Mouse (Mus musculus) mesoderm, embryonic 11.5 days (tissue): Measurements from ENCODE around the gene Slc9a3r1.

Experiments used
- DNase-seq: peaks from one replicate; pipeline ENCODE4 v3.0.0-alpha.2; 2012; ENCODE audit warnings: low read depth, low spot score

Slc9a3r1 gene

GRCm38 (mm10) chr11:115162205-115162601 is 938 bp upstream of the Slc9a3r1 start:
- no peak for DNase-seq

- peak; percentile 66 for DNase-seq
These were observed 518 bp downstream of the Slc9a3r1 start for GRCm38 (mm10) chr11:115163568-115164150.

GRCm38 (mm10) chr11:115164341-115164975 is 1.3 kb downstream of the Slc9a3r1 start:
- peak; percentile 74 for DNase-seq

- peak; percentile 40 for DNase-seq
These were observed 1.8 kb downstream of the Slc9a3r1 start for GRCm38 (mm10) chr11:115164976-115165374.

GRCm38 (mm10) chr11:115166776-115167175 is 3.6 kb downstream of the Slc9a3r1 start:
- DNase-seq = no peak

- DNase-seq = no peak
These were observed 4.6 kb downstream of the Slc9a3r1 start for GRCm38 (mm10) chr11:115167631-115168249.

- DNase-seq = no peak
These were observed 6.3 kb downstream of the Slc9a3r1 start for GRCm38 (mm10) chr11:115169430-115169829.

GRCm38 (mm10) chr11:115171125-115171524 is 8.0 kb downstream of the Slc9a3r1 start:
- DNase-seq = no peak

GRCm38 (mm10) chr11:115172825-115173287 is 9.7 kb downstream of the Slc9a3r1 start:
- peak; percentile 45 for DNase-seq

- no peak for DNase-seq
These were observed 10.6 kb downstream of the Slc9a3r1 start for GRCm38 (mm10) chr11:115173549-115174339.

GRCm38 (mm10) chr11:115176399-115177190 is 13.5 kb downstream of the Slc9a3r1 start:
- DNase-seq = no peak

- DNase-seq = no peak
These were observed 14.5 kb downstream of the Slc9a3r1 start for GRCm38 (mm10) chr11:115177559-115178195.

- no peak for DNase-seq
These were observed 15.6 kb downstream of the Slc9a3r1 start for GRCm38 (mm10) chr11:115178766-115179165.

GRCm38 (mm10) chr11:115179191-115179590 is 16.1 kb downstream of the Slc9a3r1 start:
- no peak for DNase-seq

GRCm38 (mm10) chr11:115179881-115180280 is 16.7 kb downstream of the Slc9a3r1 start:
- no peak for DNase-seq

- peak; percentile 81 for DNase-seq
These were observed 18.9 kb downstream of the Slc9a3r1 start for GRCm38 (mm10) chr11:115181913-115182638.

GRCm38 (mm10) chr11:115184973-115185372 is 21.8 kb downstream of the Slc9a3r1 start:
- DNase-seq = no peak

GRCm38 (mm10) chr11:115187224-115187639 is 24.1 kb downstream of the Slc9a3r1 start, which contains the start of gene Tmem104:
Tmem104 (plus strand) TSS chr11:115187487.
- peak; percentile 98 for DNase-seq

GRCm38 (mm10) chr11:115187693-115188092 is 24.6 kb downstream of the Slc9a3r1 start, which contains the start of gene Nat9:
Nat9 (minus strand) TSS chr11:115187859.
- no peak for DNase-seq
